Mouse (Mus musculus) stomach, embryonic 14.5 days (tissue): ENCODE data around the gene Ccdc194. TPM values are rescaled to one million over a fixed set of nuclear protein-coding genes. Genes with fewer than 3 reads are reported as not detected.
A peak's percentile ranks its signal among the peaks of the same experiment; 100 is the strongest.

Experiments used
- ATAC-seq: fragments of 200-750 bp; cut with Nextera tagmentation; 2 replicates; pipeline ENCODE4 v1.8.0; 2017; ENCODE audit warnings: low read depth, moderate TSS enrichment; ENCODE audit not compliant: insufficient number of reproducible peaks, insufficient read depth, low FRiP score
- H3K27ac ChIP-seq: fragments of 300-500 bp; sonication (generic); 2 replicates; pipeline ENCODE4 v1.5.1; 2014; ENCODE audit warnings: mild to moderate bottlenecking, low read length, moderate library complexity, mixed read lengths
- H3K27me3 ChIP-seq: fragments of 300-500 bp; sonication (generic); 2 replicates; pipeline ENCODE4 v1.6.1; 2014; ENCODE audit warnings: low read length, control low read depth, mixed read lengths; ENCODE audit not compliant: control insufficient read depth, insufficient read depth
- H3K36me3 ChIP-seq: fragments of 300-500 bp; sonication (generic); 2 replicates; pipeline ENCODE4 v1.6.1; 2014; ENCODE audit warnings: mild to moderate bottlenecking, control low read depth, low read length, moderate library complexity, mixed read lengths; ENCODE audit not compliant: control insufficient read depth, insufficient read depth
- H3K4me1 ChIP-seq: fragments of 300-500 bp; sonication (generic); 2 replicates; pipeline ENCODE4 v1.6.1; 2014; ENCODE audit warnings: low read length, control low read depth, mixed read lengths; ENCODE audit not compliant: control insufficient read depth, insufficient read depth
- H3K4me2 ChIP-seq: fragments of 300-500 bp; sonication (generic); replicated peaks from 2 replicates; pipeline ENCODE4 v1.6.1; 2014; ENCODE audit warnings: low read depth, low read length, control low read depth
- H3K4me3 ChIP-seq: fragments of 300-500 bp; sonication (generic); 2 replicates; pipeline ENCODE4 v1.5.1; 2014; ENCODE audit warnings: low read depth, low read length, control low read depth
- H3K9ac ChIP-seq: fragments of 300-500 bp; sonication (generic); replicated peaks from 2 replicates; pipeline ENCODE4 v1.6.1; 2014; ENCODE audit warnings: low read depth, mild to moderate bottlenecking, control low read depth, low read length, moderate library complexity, mixed read lengths
- H3K9me3 ChIP-seq: fragments of 300-500 bp; sonication (generic); 2 replicates; pipeline ENCODE4 v1.6.1; 2016; ENCODE audit warnings: low read depth, low read length, control low read depth; ENCODE audit not compliant: control insufficient read depth
- WGBS: fragments of 180-500 bp; shearing (Covaris S2); extraction: QIAGEN DNeasy Blood & Tissue Kit; methylation state at CpG from one replicate; pipeline ENCODE4 v1.1.7; 2014; 5-methylcytosine and 5-hydroxymethylcytosine counted together
- polyA plus RNA-seq: library from polyadenylated mRNA; unstranded; fragments of >200 nt; fragmentation: Nextera tagmentation; extraction: Ambion mirVana; gene quantifications from 2 replicates; pipeline ENCODE4 v1.2.1, GENCODE M21; 2014

Gene Ccdc194
- 0.41 and 0.58 TPM in 2 replicates for polyA plus RNA-seq

DNA sequence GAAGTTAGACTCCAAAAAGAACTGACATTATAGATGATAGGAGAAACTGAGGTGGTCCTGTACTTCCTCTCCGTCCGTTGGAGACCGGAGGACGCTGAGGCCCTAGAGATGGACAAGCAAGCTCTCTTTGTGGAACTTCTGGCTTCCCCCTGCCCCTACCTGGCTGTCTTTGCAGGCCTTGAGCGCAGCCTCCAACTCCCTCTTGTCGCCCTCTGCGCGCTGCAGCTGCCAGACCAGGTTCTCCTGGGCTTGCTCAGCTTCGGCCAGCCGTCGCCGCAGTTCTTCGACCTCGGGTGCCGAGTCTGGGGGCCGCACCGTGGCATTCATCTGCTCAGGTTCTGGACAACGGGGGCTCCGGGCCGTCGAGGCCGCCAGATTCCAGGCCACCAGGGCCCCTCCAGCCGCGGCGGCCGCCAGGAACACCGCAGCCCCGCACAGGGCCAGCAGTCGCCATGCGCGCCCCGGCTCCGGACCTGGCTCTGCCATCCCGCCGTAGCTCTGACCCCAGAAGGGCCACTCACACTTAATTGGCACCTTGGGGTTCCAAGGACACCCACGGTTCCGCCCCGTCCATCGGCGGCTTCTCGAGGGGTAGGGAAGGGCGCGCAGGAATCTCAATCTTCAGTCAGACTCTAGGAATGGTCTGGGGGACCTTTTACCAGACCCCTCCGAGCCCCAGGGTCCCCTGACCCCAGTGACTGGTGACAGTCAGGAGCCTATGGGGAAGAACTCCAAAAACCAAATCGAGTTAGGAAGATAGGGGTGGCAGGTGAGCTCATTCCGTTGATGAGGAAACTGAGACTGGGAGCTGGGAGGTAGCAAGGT is at the start of gene Ccdc194:
Ccdc194 (minus strand) TSS at position 486 of the 825 bp plus-strand sequence.
- Histone ChIP-seq H3K9me3 (no peaks in the 10 kb centered on the region), H3K4me3 (peak within 1 kb of the TSS; percentile 5; the same call in 1 of the 2 replicates), H3K9ac (no peak within 1 kb of the TSS), H3K4me2 (peak within 1 kb of the TSS; percentile 12; the same call in 1 of the 2 replicates), H3K27me3 (0 out of 2 replicates have a peak, but pooled peaks cover 12% of the 10 kb centered on the region), H3K27ac (peak within 1 kb of the TSS; percentile 10; the same call in 1 of the 2 replicates), H3K4me1 (peaks cover 19% of the 10 kb centered on the region; the same call in 1 of the 2 replicates), H3K36me3 (no peaks in the 10 kb centered on the region)
- 12% methylated on average over 46 of the region's 46 CpGs for WGBS
- no peak for ATAC-seq

DNA sequence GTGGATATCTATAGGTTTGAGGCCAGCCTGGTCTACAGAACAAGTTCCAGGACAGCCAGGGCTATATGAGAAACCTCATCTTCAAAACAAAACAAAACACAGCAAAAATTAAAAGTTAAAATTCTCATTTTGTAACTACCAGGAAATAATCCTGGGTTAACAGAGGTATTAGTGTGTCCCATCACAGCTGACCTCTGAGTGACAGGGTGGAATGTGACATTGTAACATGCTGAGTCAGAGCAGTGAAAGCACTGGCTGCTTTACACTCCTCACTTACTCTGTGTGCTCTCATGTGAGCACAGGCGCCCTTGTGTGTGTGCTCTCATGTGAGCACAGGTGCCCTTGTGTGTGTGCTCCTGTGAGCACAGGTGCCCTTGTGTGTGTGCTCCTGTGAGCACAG is 49.5 kb upstream of the Ccdc194 start:
- H3K9ac ChIP-seq, result no peak overlapping the region
- no peaks in the 10 kb centered on the region for H3K9me3 ChIP-seq
- no peak for ATAC-seq
- H3K36me3 ChIP-seq, result no peaks in the 10 kb centered on the region
- no peak overlapping the region for H3K4me2 ChIP-seq
- H3K27ac ChIP-seq, result no peak overlapping the region
- H3K4me1 ChIP-seq, result peaks cover 6% of the 10 kb centered on the region
- H3K4me3 ChIP-seq, result no peak overlapping the region
- 52% methylated on average over 1 of the region's 1 CpGs for WGBS
- H3K27me3 ChIP-seq, result no peaks in the 10 kb centered on the region

DNA sequence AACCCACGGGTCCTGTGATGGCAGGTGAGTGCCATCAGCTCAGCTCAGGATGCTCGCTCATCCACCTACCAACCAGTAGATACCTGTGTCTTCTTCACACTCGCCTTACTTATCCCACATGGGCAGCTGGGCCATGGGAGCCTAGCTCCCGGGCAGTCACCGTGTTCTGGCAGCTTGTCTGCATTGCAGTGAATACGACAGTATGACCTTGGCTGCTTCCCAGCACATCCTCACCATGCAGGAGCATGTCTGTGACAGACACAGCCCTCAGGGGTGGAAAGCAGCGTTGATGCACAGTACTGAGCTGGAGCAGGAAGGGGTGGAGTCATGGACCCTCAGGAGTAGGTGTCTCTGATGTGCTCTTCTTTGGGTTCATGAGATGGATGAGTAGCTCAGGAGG is 48.9 kb upstream of the Ccdc194 start:
- 78% methylated on average over 7 of the region's 7 CpGs for WGBS
- Histone ChIP-seq H3K9ac (no peak overlapping the region), H3K9me3 (no peaks in the 10 kb centered on the region), H3K4me2 (no peak overlapping the region), H3K36me3 (no peaks in the 10 kb centered on the region), H3K27me3 (no peaks in the 10 kb centered on the region), H3K4me3 (no peak overlapping the region), H3K4me1 (peaks cover 6% of the 10 kb centered on the region), H3K27ac (no peak overlapping the region)
- ATAC-seq, result no peak

DNA sequence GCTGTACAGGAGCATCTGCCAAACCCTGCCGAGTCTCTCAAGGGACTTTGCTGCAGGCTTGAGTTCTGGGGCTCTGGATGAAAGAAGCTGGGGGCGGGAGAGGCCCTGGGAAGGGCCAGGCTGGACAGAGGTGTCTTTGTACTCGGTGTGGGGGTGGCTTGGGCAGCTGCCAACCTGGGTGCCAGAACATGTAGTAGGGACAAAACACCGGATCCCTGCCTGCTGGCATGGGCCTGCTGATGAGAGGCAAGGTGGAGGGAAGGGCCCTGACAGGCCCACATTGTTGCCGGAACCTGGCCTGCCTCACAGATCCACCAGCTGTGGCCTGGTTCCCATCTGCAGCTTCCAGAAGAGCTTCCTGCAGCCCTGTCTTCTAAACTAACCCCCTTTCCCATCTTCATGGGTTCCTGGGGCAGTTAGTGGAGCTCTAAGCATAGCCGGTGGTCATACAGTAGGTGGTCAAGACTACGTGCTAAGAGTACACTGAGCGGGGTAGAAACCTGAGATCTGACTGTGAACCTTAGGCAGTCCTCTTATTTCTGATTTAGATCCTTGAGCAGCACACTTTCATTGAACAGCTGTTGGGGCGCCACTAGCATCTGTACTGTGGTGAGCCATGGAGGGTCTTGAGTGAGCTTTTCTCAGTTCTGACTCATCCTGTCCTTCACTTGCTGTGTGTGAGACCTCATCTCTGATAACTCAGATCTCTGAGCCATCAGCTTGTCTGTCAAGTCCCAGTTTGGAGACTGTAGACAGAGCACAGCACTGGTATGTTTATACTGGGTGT is 47.5 kb upstream of the Ccdc194 start:
- H3K27ac ChIP-seq, result peak overlapping the region; percentile 13; the same call in 1 of the 2 replicates
- peaks cover 14% of the 10 kb centered on the region for H3K4me1 ChIP-seq
- no peak for ATAC-seq
- H3K9ac ChIP-seq, result no peak overlapping the region
- H3K4me2 ChIP-seq, result no peak overlapping the region
- no peaks in the 10 kb centered on the region for H3K27me3 ChIP-seq
- H3K4me3 ChIP-seq, result no peak overlapping the region
- WGBS, result 66% methylated on average over 9 of the region's 9 CpGs
- H3K9me3 ChIP-seq, result no peaks in the 10 kb centered on the region
- no peaks in the 10 kb centered on the region for H3K36me3 ChIP-seq

DNA sequence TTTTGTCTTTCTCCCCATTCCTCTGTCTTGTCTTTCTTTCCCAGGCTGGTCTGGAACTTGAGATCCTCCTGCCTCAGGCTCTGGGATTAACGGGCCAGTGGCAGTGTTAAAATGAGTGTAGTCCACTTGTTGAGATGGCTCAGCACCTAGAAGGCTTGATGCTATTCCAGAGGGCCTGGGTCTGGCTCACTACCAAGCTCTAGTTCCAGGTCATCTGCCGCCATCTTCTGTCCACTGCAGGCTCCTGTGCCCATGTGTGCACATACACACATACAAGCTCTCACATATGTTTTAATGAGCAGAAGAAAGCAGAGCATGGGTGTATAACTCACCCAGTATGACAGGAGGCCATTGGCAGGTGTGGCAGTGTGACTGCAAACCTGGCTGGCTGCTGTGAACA is 46.6 kb upstream of the Ccdc194 start:
- 91% methylated on average over 2 of the region's 2 CpGs for WGBS
- no peak overlapping the region; the same call in 1 of the 2 replicates for H3K4me2 ChIP-seq
- no peaks in the 10 kb centered on the region for H3K9me3 ChIP-seq
- H3K27me3 ChIP-seq, result no peaks in the 10 kb centered on the region
- H3K27ac ChIP-seq, result no peak overlapping the region
- no peak overlapping the region for H3K4me3 ChIP-seq
- peaks cover 14% of the 10 kb centered on the region for H3K4me1 ChIP-seq
- no peak for ATAC-seq
- no peak overlapping the region for H3K9ac ChIP-seq
- no peaks in the 10 kb centered on the region for H3K36me3 ChIP-seq

DNA sequence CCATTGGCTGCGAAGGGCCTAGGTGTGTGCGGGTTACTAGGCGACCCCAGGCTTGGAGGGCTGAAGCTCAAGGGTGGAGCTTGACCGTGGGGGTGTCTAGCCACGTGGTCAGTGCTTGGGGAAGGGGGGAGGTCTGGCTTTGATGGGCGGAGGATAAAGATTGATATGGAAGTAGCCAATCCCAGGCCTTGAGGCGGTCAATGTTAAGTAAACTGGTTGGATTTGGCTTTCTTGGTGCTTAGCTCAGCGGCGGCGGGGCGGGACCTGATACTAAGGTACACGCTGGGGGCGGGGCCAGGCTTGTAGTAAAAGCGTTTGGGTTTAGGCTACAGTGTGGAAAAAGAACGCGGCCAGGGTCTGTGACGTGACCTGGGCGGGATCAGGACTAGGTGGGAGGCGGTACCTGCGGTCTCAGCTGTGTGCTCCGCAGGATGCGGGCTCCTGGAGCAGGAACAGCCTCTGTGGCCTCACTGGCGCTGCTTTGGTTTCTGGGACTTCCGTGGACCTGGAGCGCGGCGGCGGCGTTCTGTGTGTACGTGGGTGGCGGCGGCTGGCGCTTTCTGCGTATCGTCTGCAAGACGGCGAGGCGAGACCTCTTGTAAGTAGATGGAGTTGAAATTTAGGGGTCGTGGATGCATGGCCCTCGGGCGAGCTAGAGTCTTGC is 44.9 kb upstream of the Ccdc194 start:
- WGBS, result 1% methylated on average over 41 of the region's 41 CpGs
- Histone ChIP-seq H3K9ac (peak overlapping the region; percentile 45), H3K27me3 (no peaks in the 10 kb centered on the region), H3K9me3 (no peaks in the 10 kb centered on the region), H3K4me2 (peak overlapping the region; percentile 80), H3K4me1 (peaks cover 14% of the 10 kb centered on the region), H3K27ac (peak overlapping the region; percentile 35; the same call in 1 of the 2 replicates), H3K4me3 (peak overlapping the region; percentile 41), H3K36me3 (no peaks in the 10 kb centered on the region)
- peak; percentile 92 for ATAC-seq

DNA sequence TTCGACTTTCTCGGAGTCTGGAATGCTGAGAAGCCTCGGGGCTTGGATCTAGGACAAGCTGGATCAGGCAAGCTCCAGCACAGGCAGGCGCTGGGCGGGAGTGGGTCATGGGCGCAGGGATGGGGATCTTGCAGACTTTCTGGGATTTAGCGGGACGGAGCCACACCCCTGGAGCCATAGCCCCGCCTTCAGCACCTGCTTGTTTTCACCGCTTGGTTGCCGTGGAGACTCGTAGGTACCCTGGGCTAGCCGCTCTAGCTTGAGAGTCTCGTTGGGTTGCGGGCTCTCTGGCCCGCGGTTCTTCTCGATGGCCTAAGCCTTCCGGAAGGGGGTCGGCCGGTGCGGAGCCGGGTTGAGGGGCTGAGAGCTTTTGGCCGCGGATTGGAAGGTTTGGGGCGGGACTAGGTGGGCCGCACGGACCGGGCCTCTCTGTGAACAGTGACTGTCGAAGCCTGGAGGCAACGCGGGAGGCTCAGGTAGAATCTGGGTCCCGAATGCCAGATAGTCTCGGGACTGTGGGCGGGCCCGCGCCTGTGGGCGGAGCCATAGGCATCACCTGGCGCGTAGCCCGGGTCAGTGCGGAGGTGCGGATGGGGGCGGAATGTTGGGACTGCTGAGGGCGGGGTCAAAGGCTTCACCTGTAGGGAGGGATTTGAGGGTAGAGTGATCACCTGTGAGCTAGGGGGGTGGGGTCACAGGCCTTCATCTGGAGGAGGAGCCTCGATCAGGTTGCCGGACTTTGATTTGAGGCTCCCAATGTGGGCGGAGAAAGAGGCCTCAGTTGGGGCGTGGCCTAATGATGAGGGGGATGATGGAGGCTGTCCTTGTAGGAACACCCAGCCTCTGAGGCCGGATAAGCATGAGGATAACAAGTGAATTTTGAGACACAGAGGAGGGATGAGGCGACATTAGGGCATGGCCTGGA is 44.1 kb upstream of the Ccdc194 start:
- Histone ChIP-seq H3K27ac (peak overlapping the region; percentile 46; the same call in 1 of the 2 replicates), H3K4me1 (peaks cover 14% of the 10 kb centered on the region), H3K9ac (peak overlapping the region; percentile 36; the same call in 1 of the 2 replicates), H3K36me3 (no peaks in the 10 kb centered on the region), H3K9me3 (no peaks in the 10 kb centered on the region), H3K4me2 (peak overlapping the region; percentile 80), H3K27me3 (no peaks in the 10 kb centered on the region), H3K4me3 (peak overlapping the region; percentile 41)
- ATAC-seq, result peak; percentile 80
- under 1% methylated on average over 51 of the region's 51 CpGs for WGBS
